Comparison of ENCODE assay signal across 9 mouse cellular contexts in the genomic region with DNA sequence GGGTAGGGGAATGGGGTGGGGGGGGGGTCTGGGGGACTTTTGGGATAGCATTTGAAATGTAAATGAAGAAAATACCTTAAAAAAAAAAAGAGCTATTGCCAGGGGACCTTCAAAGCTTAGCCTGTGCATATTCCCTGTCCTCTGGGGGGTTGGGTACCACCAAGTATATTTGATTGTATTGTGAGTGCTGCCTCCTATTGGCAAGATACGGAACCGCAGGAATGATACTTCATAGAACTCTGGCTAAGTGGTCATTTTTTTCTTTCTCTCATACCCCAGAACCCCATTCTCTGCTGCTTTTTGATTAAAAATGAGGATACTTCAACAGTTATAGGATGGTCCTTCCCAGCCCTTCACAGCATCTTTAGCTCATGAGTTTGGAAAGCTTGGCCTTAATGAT.
DNase-seq lines count a peak whose midpoint lies in the region; ATAC-seq and TF ChIP-seq lines count a peak whose summit lies in the region.
"Had no signal": no experiment of that assay in that cellular context is flagged by ENCODE, and none has a peak within 500 bp of the region (broad histone marks: within the 10 kb centered on the region; RNA-seq: fewer than 3 reads in every experiment).

No protein-coding gene starts in this region.

- H3K9me3 ChIP-seq in lung, postnatal 0 days (ENCODE audit: low read length), result no peaks in the 10 kb centered on the region
- H3K9me3 ChIP-seq in stomach, postnatal 0 days (ENCODE audit: control insufficient read depth, low read length), result no peaks in the 10 kb centered on the region

- H3K9ac ChIP-seq in lung, postnatal 0 days (replicated peaks; ENCODE audit: low read depth), result no peak overlapping the region
- no peak overlapping the region for H3K9ac ChIP-seq in stomach, postnatal 0 days (ENCODE audit: low read length)

- no peak overlapping the region for H3K4me3 ChIP-seq in gastrocnemius, adult 2 months
- H3K4me3 ChIP-seq in lung, postnatal 0 days (ENCODE audit: low read depth, low read length), result no peak overlapping the region
- H3K4me3 ChIP-seq in stomach, postnatal 0 days (ENCODE audit: low read depth, low read length), result no peak overlapping the region

- no peak overlapping the region for H3K27ac ChIP-seq in gastrocnemius, adult 2 months
- H3K27ac ChIP-seq in lung, postnatal 0 days (ENCODE audit: low read length), result no peak overlapping the region
- no peak overlapping the region for H3K27ac ChIP-seq in stomach, postnatal 0 days (replicated peaks)
- H3K27ac ChIP-seq: macrophage had no signal

- no peak for ATAC-seq in lung, postnatal 0 days
- ATAC-seq in stomach, postnatal 0 days (ENCODE audit: low FRiP score, low TSS enrichment), result no peak

- no peak overlapping the region for H3K4me2 ChIP-seq in lung, postnatal 0 days (replicated peaks; ENCODE audit: low read depth, low read length)
- no peak overlapping the region for H3K4me2 ChIP-seq in stomach, postnatal 0 days (replicated peaks; ENCODE audit: low read depth)

- no peak for DNase-seq in gastrocnemius, adult 2 months
- no peak for DNase-seq in gastrocnemius, postnatal 25 days
- peak; percentile 33 for DNase-seq in lung, postnatal 0 days (ENCODE audit: low spot score)
- DNase-seq in lung, postnatal 25 days (ENCODE audit: low spot score), result no peak
- peak; percentile 25 for DNase-seq in adipocyte (ENCODE audit: low spot score)
- DNase-seq in stomach, postnatal 0 days (ENCODE audit: low spot score), result no peak
- no peak for DNase-seq in left cerebral cortex, postnatal 36 days (ENCODE audit: low spot score in 2 of 2)
- DNase-seq in urinary bladder, adult 2 months (ENCODE audit: low spot score), result no peak

- no peak for TF ChIP-seq EP300 in lung, postnatal 0 days (IDR thresholded peaks at IDR 0.05)
- no peak for TF ChIP-seq EP300 in stomach, postnatal 0 days (optimal IDR thresholded peaks at IDR 0.05)

- peak; percentile 57 for TF ChIP-seq CTCF in gastrocnemius, adult 2 months (IDR thresholded peaks at IDR 0.05)
- peak; percentile 65 for TF ChIP-seq CTCF in lung, postnatal 0 days (IDR thresholded peaks at IDR 0.05)
- TF ChIP-seq CTCF in stomach, postnatal 0 days (IDR thresholded peaks at IDR 0.05; ENCODE audit: low read depth), result peak; percentile 67

- WGBS in lung, postnatal 0 days, result 41% methylated on average over 2 of the region's 2 CpGs
- 48% methylated on average over 2 of the region's 2 CpGs for WGBS in stomach, postnatal 0 days

- H3K4me1 ChIP-seq in lung, postnatal 0 days (ENCODE audit: insufficient read depth, low read depth, low read length), result peaks cover 3% of the 10 kb centered on the region; the same call in 1 of the 2 replicates
- no peaks in the 10 kb centered on the region for H3K4me1 ChIP-seq in stomach, postnatal 0 days (replicated peaks; ENCODE audit: control insufficient read depth, insufficient read depth)

- intact Hi-C loops in gastrocnemius, adult 2 months (cut with DNase I), result loop anchor here (10.0 kb wide), 1 partner anchor 106 kb away; the partner anchor contains the start of gene Smarca2
- intact Hi-C loops in left cerebral cortex, postnatal 36 days (cut with DNase I), result no loop called here

- H3K36me3 ChIP-seq in lung, postnatal 0 days (ENCODE audit: insufficient read depth, low read length), result peaks cover 3% of the 10 kb centered on the region; the same call in 1 of the 2 replicates
- H3K36me3 ChIP-seq in stomach, postnatal 0 days (ENCODE audit: control insufficient read depth, insufficient read depth, low read length), result peaks cover 7% of the 10 kb centered on the region; the same call in 1 of the 2 replicates

- H3K27me3 ChIP-seq in lung, postnatal 0 days (replicated peaks; ENCODE audit: insufficient read depth, low read length), result no peaks in the 10 kb centered on the region
- no peaks in the 10 kb centered on the region for H3K27me3 ChIP-seq in stomach, postnatal 0 days (ENCODE audit: control insufficient read depth, insufficient read depth, low read length)

Comparison
In these comparisons a context has a peak if more than half of its experiments do, and no peak if none do; other contexts are left out.
1. DNase-seq: peak in lung, postnatal 0 days (single experiment) and adipocyte (single experiment); none in gastrocnemius, adult 2 months (single experiment), gastrocnemius, postnatal 25 days (single experiment), lung, postnatal 25 days (single experiment), stomach, postnatal 0 days (single experiment), left cerebral cortex, postnatal 36 days (0 of 2) and urinary bladder, adult 2 months (single experiment).
2. Peak in every context shown above with its lines, with median percentiles within 50 percentile points of each other: CTCF ChIP-seq.